Mouse (Mus musculus): ENCODE data around the gene Retsat.
A peak's percentile ranks its signal among the peaks of the same experiment; 100 is the strongest.

The Retsat gene

DNA sequence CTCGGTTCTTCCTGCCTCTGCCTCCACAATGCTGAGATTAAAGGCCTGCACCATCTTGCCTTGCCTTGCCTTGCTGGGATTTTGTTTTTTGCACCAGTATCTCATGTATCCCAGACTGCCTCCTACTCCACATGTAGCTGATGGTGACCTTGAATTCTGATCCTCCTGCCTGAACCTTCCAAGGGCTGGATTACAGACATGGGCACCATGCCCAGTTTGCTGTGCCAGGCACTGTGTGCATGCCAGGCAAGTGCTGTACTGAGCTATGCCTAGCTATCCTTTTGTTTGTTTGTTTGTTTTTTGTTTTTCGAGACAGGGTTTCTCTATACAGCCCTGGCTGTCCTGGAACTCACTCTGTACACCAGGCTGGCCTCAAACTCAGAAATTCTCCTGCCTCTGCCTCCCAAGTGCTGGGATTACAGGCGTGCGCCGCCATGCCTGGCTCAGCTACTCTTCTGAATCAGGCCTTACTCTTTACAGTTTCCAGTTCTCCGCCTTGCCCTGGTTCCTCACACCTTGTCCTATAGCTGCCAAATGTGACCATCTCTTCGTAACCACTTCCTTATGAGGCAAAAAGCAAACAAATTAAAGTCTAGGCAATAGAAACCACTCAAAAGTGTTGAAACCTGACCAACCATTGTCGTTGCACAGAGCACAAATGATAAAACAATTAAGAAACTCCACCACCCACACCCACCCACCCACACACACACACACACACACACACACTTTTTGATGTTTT lies 25.6 kb downstream of the Retsat start:
- DNase-seq (ENCODE audit: low spot score), result no peak

DNA sequence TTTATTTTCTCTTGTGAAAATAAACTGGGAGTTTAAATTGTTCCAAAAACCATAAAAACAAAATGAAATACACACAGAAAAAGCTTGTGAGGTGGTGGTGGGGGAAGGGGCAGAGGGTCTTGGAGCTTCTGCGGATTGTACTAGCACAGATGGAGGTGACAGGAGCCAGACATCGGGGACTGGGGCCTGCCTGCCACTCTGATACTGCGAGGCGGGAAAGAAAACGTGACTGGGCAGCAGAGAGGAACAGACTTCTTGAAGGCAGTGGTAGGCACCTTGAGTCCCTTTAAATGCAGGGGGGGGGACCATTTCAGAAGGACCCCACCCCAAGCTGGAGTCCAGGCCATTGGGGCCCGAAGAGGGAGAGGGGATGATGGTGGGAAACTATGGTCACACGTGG lies 28.1 kb downstream of the Retsat start:
- no peak for DNase-seq (ENCODE audit: low spot score)

DNA sequence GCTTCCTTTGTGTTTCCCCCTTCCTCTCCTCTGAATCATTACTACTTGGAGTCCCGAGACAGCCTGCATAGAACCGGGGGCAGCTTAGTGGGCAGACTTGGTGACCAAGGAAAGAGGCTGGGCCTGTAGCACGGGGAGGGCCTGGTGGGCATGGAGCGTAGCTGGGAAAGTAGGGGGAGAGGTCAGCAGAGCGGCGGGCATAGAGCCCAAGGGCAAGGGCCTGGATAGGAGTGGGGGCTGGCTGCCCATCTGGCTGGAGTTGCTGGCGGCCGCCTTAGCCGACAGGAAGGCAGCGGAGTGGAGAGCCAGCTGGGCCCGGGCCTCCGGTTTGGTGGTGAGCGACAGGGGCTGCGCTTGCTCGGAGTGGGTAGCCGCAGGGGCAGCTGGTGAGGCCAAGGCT lies 29.0 kb downstream of the Retsat start:
- no peak for DNase-seq (ENCODE audit: low spot score)

DNA sequence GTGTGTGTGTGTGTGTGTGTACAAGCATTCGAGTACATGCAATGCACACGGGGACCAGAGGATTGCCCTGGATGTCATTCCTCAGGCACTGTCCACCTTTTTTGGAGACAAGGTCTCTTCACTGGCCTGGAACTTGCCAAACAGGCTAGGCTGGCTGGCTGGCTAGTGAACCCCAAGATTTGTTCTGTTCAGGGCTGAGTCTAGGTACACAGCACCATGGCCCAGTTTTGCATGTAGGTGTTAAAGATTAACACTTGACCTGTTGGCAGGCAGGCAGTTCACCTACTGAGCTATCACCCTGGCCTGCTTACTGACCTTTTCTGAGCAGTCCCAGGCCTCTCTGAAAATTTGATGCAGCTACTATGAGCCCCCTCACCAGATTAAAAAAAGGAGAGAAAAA lies 32.1 kb downstream of the Retsat start:
- no peak for DNase-seq (ENCODE audit: low spot score)

DNA sequence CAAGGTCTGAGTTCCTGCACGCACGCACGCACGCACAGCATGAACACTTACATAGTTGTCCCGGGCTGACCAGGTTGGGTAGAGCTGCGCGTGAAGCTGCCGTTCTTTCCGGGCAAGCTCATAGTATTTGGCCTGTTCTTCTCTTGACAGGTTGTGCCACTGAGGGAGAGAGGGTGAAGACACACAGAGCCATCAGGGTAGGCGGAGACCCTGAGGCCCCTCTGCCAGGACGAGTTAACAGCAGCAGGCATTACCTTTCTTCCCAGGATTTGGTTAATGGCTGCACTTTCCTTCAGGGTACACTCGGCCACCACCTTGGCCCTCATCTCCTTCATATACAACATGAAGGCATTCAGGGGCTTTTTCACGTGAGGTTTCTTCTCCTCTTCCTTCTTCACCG lies 32.7 kb downstream of the Retsat start:
- DNase-seq (ENCODE audit: low spot score), result no peak

DNA sequence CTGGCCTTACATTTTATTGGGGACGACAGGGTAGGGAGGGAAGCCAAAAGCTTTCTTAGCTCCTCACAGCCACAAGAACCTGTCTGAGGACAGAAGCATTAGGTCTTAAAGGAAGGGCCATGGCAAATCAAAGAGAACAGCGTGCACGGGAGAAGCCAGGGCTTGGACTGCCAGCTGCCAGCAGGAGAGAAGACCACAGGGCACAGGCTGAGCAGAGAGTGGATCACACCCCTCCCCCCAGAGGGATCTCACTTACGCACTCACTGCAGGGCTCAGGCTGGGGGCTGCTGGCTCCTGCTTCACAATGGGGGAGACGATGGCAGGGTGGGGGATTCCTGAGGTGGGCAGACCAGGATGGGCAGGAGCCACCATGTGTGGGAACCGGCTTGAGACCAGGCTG lies 33.4 kb downstream of the Retsat start:
- no peak for DNase-seq (ENCODE audit: low spot score)

DNA sequence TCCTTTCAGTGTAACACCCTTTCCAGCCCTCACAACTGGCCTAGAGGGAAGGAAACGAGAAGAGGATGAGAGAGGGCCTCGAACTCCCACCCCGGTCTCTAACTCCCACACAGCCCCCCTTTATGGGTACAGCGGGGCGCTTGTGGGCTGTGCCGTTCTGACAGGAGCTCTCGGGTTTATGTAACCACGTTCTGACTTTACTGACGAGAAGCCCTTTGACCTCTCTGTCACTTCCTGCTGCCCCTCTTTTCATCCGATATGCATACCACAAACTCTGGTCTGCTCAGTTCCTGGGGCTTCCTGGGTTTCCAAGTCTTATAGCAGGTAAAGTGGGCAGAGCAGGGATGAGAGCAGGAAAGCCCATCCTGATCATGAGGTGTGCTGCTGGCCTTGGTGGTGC lies 36.0 kb downstream of the Retsat start:
- DNase-seq (ENCODE audit: low spot score), result no peak

DNA sequence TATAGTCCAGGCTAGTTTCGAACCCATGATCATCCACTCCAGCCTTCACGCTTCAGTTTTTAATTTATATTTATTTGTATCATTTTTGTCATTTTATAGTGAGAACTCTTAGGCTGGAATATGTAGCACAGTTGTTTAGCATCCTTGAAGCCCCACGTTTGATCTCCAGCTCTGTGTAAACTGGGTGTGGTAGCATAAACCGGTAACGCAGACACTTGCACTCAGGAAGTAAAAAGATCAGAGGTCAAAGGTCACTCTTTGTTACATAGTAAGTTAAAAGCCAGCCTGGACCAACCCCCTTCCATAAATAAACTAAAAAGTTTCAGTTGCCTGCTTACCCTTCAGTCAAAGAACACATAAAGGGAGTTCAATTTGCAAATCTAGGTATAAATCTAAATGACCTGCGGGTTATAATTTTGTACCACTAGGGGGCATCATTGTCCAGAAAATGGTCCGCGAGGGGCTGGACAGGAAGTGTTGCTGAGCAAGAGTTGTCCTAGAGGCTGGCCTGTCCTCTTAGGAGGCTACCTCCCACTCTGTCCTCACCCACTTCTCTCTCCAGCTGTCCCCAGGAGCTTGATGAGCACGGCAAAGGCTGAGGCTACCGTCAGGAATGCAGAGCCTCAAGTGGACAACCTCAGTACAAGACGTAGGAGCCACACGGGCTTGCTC lies 37.6 kb downstream of the Retsat start:
- no peak for DNase-seq (ENCODE audit: low spot score)

DNA sequence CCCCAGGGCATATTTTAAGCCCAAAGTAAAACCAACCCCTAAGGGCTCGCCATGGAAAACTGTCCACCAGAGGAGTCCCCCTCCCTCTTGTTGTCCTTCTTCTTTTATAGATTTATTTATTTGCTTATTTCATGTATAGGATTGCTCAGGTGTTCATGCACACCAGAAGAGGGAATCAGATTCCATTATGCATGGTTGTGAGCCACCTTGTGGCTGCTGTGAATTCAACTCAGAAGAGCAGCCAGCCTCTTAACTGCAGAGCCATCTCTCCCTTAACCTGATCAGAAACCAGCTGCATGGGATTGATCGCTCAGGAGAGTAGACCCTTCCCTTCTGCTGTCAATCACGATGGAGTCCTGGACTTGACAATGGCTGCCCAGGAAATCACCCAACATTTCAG lies 38.7 kb downstream of the Retsat start:
- DNase-seq (ENCODE audit: low spot score), result no peak

DNA sequence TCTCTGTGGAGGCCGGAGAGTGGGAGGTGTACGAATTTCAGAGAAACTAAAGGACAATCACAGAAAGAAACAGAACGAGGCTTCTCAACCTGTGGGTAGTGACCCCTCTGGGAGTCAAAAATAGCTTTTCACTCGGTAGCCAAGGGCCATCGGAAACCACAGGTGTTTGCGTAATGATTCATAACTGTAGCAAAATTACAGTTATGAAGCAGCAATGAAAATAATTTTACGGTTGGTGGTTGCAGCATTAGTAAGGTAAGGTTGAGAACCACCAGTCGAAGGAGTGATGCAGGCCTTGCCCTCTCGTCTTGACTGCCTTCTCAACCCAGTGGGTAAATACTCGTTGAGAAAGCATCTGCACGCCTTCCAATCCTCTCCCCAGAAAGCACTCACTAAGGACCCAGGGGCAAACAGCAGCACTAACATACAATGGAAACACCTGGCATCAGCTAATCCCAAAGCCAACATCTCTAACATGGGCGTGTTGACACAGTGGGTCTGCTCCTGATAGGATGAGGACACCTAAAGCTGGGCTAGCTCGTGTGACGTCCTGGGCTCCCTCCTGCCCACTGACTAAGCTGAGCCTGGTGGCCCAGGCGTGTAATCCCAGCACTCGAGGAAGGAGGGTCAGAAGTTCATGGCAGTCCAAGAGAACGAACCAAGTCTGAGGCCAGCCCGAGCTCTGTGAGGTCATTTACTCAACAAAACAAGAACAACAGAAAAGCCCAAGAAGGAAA lies 43.1 kb downstream of the Retsat start:
- no peak for DNase-seq (ENCODE audit: low spot score)

DNA sequence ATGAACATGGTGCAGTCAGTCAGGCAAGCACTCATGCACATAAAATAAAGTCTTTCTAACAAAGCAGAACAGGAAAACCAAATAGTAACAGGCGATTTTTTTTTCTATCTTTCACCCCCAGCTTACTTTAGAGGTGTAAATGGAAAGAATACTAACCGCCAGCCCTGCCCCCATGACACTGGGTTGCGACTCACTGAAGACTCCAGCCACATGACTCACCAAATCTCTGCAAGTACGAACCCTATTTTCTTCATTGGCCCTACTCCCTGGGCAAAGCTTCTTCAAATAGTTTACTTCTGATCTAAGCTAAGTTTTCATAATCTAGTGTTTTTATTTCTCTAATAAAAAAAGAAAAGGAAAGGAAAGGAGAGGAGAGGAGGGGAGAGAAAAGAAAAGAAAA lies 46.3 kb downstream of the Retsat start:
- DNase-seq (ENCODE audit: low spot score), result no peak

DNA sequence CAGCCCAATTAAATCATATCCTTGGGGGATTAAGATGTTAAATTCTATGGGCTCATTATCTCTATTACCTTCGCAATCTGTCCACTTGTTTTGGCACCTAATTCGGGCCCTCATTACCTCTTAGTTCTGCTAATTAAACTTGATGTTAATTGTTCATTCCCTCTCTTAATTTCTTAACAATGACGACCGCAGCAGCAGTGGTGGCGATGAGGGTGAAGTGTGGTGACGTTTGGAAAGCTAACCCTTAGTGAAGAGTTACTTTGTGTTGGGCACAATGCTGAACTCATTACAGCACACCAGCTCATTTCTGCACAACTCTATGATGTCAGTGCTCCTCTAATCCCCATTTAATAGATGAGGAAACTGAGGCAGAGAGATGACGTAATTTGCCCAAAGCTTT lies 47.1 kb downstream of the Retsat start:
- DNase-seq (ENCODE audit: low spot score), result no peak

DNA sequence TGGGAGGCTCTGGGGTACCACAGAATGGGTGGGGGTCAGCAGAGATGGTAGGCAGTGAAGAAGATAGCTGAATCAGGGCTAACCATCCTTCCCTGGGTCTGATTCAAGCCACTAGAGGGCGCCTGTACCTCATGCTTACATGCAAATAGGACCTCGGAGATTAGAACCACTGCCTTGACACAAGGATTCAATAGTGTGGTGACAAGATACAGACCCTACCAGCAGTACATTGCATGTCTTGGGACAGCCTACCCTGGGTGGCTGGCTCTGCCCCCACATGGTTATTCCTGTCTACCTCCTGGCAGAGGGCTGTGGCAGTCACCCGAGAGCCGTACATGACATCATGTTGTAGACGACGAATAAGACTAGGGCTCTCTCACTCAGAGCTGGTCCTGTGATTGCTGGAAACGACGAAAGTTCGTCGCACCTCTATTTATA lies 49.1 kb downstream of the Retsat start:
- DNase-seq (ENCODE audit: low spot score), result peak; percentile 43

DNA sequence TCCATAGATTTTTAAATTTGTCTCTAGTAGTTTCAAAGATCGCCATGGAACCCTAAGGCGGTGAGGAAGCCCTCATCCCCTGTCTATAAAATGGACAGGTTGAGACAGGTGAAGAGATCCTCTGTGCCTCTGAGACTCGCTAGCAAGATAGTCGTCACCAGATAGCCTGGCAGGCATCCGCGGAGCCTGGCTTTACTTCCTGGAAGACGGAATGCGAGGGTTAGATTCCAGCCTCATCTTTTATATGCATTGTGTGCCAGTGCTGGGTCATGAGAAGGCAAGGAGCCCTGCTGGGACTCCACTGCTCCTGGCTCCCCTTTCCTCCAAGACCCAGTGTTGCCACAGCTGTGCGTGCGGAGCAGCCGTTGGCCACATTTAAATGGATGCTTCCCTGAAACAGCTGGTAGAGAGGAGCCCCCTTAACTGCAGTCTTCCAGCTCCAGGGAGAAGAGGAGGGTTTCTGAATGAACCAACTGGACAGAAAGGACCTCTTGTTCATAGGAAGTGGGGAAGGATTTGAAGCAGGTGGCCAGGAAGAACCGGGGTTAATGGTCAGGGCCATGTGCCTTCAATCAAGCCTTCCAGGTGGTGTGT lies 49.8 kb downstream of the Retsat start:
- no peak for DNase-seq (ENCODE audit: low spot score)

DNA sequence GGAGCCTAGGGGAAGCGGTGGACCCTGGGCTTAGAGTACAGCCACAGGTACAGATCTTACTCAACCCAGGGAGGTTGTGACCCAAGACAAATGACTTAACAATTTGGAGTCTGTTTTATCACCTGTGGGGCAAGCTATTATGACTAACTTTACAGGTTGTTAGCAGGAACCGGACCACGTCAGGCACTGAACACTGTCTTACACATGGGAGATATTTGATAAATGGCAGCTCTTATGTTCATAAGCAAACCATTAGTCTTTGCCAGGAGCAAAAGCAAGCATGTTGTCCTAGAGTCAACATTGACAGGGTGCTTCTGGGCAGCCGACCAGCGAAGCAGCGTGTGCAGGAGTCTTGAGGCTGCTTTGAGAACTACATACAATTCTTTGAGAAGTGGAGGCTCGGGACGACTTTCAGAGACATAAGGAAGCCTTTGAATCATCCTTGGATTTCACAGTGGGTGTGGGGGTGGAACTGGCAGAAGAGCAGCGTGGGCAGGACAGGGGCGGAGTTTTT lies 52.1 kb downstream of the Retsat start:
- no peak for DNase-seq (ENCODE audit: low spot score)

DNA sequence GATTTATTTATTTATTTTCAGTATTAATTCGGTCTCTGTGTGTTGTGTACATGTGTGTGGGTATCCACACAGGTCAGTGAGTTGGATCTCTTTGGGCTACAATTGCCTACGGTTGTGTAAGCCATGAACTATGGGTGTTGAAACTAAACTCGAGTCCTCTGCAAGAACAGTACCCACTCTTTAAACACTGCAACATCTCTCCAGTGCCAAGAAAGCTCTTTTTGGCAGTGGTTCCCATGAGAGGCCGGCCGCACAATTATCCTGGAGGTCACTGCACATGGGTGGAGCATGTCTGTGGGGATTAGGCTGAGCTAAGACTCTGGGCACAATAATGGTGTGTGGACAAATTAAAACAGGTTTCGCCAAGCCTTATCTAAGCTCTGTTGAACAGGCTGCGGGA lies 55.1 kb downstream of the Retsat start:
- no peak for DNase-seq (ENCODE audit: low spot score)

DNA sequence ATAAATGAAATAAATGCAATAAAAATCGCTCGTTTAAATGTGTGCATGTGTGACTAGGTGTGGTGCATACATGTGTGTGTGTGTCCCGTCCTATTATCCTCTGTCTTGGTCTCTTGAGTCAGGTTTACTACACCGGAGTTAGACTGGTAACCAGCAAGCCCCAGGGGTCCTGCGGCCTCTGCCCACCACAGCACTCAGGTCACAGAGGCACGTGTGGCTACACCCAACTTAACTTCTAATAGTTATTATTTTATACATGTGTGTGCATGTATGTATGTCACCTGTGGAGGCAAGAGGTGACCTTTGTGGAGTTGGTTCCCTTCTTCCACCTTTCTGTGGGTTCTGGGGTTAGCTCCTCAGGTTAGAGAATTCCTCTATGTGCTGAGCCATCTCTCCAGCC lies 56.1 kb downstream of the Retsat start:
- no peak for DNase-seq (ENCODE audit: low spot score)

DNA sequence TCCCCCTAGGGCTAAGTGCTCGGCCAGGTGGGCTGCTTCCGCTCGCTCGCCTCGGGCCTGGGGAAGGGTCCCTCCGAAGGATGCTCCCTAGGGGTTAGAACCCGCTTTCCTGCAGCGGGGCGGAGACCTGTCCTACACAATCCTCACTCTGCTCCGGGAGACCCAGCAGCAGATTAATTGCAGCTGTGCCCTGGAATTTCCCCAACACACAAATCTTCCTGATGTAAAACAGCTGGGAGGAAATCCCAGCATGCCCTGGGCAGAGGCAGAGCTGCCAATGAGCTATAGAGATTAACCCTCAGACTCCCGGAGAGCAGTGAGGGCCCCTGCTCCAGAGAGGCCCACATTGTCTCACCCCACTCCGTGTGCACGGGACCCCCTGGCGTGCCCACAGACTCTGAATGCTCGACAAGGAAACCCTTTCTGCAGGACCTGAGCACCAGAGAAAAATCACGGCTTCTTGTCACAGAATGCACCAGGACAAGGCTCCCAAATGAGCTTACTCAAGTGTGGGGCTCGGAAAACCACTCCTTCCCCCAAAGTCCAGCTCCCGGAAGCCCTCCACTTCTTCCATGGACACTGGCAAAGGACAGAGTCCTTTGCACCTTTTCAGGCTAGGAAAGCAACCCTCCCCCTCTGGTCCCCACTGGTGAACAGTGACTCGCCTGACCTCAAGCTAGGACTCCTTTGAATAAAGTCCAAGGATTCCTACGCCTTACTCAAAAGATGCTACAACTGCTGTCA lies 57.2 kb downstream of the Retsat start:
- no peak for DNase-seq (ENCODE audit: low spot score)

DNA sequence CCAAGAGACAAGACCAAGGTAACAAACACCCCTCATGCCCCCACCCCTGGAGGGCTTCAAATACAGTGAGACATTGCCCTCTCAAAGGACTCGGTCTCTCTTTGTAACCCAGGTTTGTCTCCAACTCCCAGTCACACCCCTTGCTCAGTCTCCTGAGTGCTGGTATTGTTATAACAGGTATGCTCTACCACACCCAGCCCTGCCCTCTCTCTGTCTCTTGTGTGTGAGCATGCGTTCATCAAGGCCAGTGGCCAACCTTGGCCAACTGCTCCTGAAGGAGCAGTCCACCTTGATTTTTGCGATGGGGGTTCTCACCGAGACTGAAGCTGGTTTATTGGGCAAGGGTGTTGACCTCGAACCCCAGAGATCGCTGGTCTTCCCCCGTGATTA lies 57.8 kb downstream of the Retsat start:
- no peak for DNase-seq (ENCODE audit: low spot score)

DNA sequence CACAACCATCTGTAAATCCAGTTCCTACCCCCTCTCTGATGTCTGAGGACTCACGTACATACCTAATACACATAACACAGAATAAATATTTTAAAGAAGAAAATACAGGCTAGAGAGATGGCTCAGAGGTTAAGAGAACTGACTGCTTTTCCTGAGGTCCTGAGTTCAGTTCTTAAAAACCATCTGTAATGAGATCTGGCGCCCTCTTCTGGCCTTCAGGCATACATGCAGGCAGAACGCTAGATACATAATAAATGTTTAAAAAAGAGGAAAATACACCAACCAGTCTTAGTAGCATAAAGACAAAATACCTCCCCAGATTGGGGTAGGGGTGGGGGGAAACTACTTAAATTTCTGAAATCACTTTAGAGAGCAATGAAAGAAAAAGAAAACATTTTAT lies 59.7 kb downstream of the Retsat start:
- DNase-seq (ENCODE audit: low spot score), result peak; percentile 43
